Mouse (Mus musculus): Measurements from ENCODE around the gene Dmgdh. TPM values are rescaled to one million over a fixed set of nuclear protein-coding genes. Genes with fewer than 3 reads are reported as not detected.

The Dmgdh gene
- 0.38 TPM in 1 of 2 replicates, not detected in the other for polyA plus RNA-seq (2012; rRNA removed)

- WGBS: 19% methylated on average over 31 of the region's 31 CpGs
- DNase-seq (ENCODE audit: low read depth, low spot score): no peak
These were observed at the start of gene Dmgdh, which contains the start of gene Bhmt2 for GRCm38 (mm10) chr13:93674131-93674561. TSS of gene Dmgdh (plus strand) at chr13:93674433. TSS of gene Bhmt2 (minus strand) at chr13:93674302.

- 36% methylated on average over 6 of the region's 6 CpGs for WGBS
- no peak for DNase-seq (ENCODE audit: low read depth, low spot score)
These were observed 45.4 kb upstream of the Dmgdh start for GRCm38 (mm10) chr13:93628861-93629260.

- WGBS: 78% methylated on average over 10 of the region's 10 CpGs
- no peak for DNase-seq (ENCODE audit: low read depth, low spot score)
These were observed 43.1 kb upstream of the Dmgdh start for GRCm38 (mm10) chr13:93630941-93631705.

DNA sequence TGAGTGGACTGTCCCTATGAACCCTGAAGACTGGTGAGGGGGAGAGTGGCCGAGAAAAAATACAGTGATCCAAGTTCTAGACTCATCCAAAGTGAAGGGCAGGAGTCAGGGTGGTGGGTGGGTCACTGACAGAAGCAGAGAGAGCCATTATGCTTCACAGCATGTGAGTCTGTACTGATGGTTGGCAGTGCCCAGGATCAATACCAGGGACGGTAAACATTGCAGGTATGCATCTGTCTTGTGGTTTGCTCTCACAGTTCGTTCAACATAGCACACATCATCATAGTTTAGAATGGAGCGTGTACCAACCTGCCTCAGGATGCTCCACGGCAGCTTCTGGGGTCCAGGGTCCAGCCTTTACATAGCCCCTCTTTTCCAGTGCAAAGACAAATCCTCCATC, 41.3 kb upstream of the Dmgdh start:
- no peak for DNase-seq (ENCODE audit: low read depth, low spot score)
- WGBS: 88% methylated on average over 5 of the region's 5 CpGs

DNA sequence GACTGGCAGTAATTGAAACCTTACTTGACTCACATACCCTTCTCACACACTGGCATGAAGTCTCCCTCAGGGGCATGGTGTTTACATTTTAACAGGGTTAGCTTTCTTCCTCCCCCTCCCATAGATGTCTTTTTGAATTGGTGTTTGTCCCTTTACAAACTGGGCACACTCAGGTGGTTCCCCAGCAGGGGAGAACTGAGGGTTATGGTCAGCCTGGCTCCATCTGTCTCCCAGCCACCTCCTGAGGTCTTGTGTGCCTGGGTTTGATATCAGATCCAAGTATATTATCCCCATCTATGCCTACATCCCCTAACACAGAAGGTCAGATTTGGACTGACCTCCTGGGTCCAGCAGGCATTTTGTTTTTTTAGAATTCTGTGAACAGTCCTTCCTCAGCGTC, 37.7 kb upstream of the Dmgdh start:
- no peak for DNase-seq (ENCODE audit: low read depth, low spot score)
- WGBS: 62% methylated on average over 1 of the region's 1 CpGs

GRCm38 (mm10) chr13:93637282-93638245, 36.7 kb upstream of the Dmgdh start, which contains the start of gene Bhmt:
TSS of gene Bhmt (minus strand) at chr13:93637961.
- WGBS: 66% methylated on average over 19 of the region's 19 CpGs
- no peak for DNase-seq (ENCODE audit: low read depth, low spot score)

DNA sequence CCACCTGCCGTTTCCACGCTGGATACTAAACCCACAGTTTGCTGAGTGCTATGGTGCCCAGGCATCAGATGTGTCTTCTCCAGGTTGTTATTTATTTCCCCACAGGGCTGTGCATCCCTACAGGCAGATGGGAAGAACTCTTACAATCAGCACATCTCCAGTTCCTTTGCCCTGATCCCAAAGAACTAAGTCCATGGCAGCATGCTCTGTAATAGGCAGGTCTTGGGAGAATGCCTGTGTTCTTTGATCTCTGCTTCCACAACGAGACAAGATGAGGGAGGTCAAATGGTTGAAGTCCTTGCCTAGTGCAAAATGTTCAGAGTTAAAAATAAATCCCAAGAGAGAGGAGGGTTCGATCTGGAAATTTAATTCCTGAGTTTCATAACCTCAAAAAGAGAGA, 34.6 kb upstream of the Dmgdh start:
- DNase-seq (ENCODE audit: low read depth, low spot score): no peak
- WGBS: 60% methylated on average over 4 of the region's 4 CpGs

GRCm38 (mm10) chr13:93648387-93649130, 25.7 kb upstream of the Dmgdh start:
- DNase-seq (ENCODE audit: low read depth, low spot score): no peak
- WGBS: 61% methylated on average over 7 of the region's 7 CpGs

GRCm38 (mm10) chr13:93653382-93653781, 20.9 kb upstream of the Dmgdh start:
- DNase-seq (ENCODE audit: low read depth, low spot score): no peak
- 91% methylated on average over 6 of the region's 6 CpGs for WGBS

DNA sequence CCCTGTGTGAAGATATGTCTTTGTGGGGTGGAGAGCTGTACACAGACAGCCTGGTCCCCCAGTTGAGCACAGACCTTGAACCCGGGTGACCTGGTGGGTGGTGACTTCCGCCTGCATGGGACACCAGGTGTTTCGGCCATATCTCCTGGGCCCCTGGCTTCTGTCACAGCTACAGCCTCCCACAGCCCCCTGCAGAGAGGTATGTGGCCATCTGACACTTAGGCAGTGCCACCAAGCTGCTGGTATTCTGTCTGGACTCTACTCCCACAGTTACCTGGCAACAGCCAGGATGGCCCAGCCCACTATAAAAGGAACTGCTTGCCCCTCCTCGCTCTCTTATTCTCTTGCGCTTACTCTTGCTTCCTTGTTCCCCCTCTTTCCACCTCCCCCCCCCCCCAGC, 16.3 kb upstream of the Dmgdh start:
- 62% methylated on average over 5 of the region's 5 CpGs for WGBS
- DNase-seq (ENCODE audit: low read depth, low spot score): no peak

DNA sequence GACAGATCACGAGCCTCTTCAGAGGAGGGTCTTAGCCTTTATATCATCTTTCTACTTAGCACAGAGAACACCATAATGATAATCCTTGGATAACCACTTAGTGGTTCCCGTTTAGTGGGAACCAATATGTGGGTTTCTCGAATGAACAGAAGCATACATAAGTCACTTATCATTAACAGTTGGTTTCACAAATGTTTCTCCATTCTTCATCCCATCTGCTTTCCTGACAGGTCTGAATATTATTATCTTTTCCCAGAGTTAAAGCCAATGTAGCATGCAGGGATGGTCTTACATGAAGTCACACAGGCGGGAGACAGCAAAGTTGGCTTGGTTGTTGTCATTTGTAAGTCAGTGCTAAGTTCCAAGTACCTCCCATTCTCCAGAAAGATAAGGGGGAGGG, 6.6 kb upstream of the Dmgdh start:
- WGBS: 90% methylated on average over 4 of the region's 4 CpGs
- no peak for DNase-seq (ENCODE audit: low read depth, low spot score)

DNA sequence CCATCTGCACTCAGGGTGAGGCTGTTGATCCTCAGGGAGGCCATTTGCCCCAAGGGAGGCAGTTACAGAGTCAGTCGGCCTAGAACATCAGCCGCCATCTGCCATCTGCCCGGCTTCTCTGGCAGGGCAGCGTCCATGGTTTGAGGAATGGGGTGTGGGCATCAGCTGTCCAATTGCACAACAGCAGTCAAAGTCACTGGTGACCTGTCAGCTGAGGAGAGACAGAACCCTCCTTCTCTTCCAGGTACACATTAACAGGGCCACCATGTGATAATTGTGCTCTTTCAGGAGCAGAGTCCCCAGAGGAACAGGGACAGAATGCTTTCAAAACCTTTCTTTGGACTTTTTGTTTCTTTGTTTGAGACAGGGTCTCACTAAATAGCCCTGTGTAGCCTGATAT, 1.9 kb upstream of the Dmgdh start:
- WGBS: 59% methylated on average over 4 of the region's 4 CpGs
- DNase-seq (ENCODE audit: low read depth, low spot score): no peak

DNA sequence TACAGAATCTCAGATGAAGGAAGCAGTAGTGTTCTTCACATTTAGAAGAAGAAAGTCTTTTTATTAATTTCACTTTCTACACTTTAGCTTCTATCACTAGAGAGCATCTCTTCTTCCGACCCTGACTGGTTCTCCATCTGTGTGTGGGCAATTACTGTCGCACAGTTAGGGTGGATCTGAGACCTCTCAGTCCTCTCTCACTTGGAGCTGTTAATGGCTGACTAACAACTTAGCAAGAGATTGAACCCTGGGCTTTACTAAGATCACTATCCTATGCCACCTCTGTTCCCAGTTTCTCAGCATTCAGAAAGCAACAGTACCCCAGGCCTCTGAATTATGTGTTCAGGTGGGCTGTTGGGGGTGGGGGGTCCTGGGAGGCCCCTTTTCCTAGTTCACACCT, 937 bp upstream of the Dmgdh start:
- 74% methylated on average over 2 of the region's 2 CpGs for WGBS
- no peak for DNase-seq (ENCODE audit: low read depth, low spot score)

DNA sequence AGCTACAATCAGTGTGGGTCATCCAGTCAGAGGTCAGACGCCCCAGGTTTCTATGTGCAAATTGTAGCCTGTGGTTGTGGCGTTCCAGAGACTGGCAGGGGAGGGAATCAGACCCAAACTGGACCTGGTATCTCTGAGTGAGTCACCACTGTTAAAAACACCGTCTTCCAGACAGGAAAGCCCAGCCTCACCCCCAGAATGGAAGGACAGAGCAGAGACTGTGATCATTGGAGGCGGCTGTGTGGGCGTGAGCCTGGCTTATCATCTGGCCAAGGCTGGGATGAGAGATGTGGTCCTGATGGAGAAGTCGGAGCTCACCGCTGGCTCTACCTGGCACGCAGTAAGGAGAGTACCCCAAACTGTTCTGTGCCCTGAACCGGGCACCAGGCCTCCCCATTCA, 2.6 kb downstream of the Dmgdh start:
- no peak for DNase-seq (ENCODE audit: low read depth, low spot score)

GRCm38 (mm10) chr13:93683336-93683735, 9.1 kb downstream of the Dmgdh start:
- DNase-seq (ENCODE audit: low read depth, low spot score): peak; percentile 96

More for the DNA sequence above, 2.6 kb downstream of the Dmgdh start:
- WGBS: 72% methylated on average over 9 of the region's 9 CpGs

DNA sequence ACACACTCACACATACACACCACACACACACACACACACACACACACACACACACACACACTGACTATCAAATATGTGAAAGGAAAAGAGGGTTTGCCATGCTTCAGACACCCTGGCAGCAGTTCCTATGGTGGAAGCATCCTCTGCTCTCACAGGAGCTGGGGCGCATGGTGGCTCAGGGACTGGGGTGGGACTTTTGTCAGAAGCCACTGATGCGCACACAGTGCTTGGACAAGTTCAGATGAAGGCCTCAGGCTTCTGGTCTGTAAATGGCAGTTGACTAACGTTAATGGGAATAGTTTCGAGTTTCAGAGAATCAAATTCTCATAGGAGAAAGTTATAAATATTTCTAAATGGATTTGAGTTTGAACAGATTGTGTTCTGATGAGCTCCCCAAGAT, 11.0 kb downstream of the Dmgdh start:
- 91% methylated on average over 4 of the region's 4 CpGs for WGBS
- DNase-seq (ENCODE audit: low read depth, low spot score): no peak

- no peak for DNase-seq (ENCODE audit: low read depth, low spot score)
- 45% methylated on average over 5 of the region's 5 CpGs for WGBS
These were observed 13.1 kb downstream of the Dmgdh start for GRCm38 (mm10) chr13:93687321-93687720.

DNA sequence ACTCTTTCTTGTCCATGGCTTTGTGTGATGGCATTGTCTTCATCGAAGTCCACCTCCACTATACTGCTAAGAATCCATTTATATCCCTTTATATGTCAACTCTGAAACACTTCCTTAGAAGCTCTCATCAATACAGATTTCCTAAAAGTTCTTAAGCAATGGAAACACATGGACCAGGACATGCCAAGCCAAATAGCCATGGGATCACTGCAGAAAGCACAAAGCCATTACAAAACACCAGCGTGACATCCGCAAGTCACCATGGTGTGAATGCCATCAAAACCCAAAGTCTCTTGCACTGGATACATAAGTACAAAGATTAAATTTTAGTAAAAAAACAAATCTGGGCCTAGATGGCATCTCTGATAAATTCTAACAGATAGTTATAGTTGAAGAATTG, 15.3 kb downstream of the Dmgdh start:
- 96% methylated on average over 3 of the region's 3 CpGs for WGBS
- DNase-seq (ENCODE audit: low read depth, low spot score): no peak

DNA sequence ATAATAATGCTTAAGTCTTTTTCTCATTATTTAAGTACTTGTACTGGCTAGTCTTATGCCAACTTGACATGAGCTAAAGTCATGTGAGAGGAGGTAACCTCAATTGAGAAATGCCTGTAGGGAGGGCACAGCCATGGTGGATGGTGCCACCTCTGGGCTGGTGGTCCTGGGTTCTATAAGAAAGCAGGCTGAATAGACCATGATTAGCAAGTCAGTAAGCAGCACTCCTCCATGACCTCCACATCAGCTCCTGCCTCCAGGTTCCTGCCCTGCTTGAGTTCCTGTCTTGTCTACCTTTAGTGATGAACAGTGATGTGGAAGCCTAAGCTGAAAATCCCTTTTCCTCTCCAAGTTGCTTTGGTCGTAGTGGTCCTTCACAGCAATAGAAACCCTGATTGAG, 16.6 kb downstream of the Dmgdh start:
- 89% methylated on average over 1 of the region's 1 CpGs for WGBS
- no peak for DNase-seq (ENCODE audit: low read depth, low spot score)

GRCm38 (mm10) chr13:93698866-93699265, 24.6 kb downstream of the Dmgdh start:
- no peak for DNase-seq (ENCODE audit: low read depth, low spot score)
- 42% methylated on average over 6 of the region's 6 CpGs for WGBS

Data from large intestine, adult 2 months (tissue).